Mouse (Mus musculus) hindbrain, embryonic 13.5 days (tissue): ENCODE measurements around the gene Olfr1185-ps1. TPM values are rescaled to one million over a fixed set of nuclear protein-coding genes. Genes with fewer than 3 reads are reported as not detected.
"Not testable (repeated sequence)": the region's sequence is repeated elsewhere in the genome, so short reads cannot be mapped to it uniquely, and the experiment has no call there.

Source experiments
- ATAC-seq: fragments of 200-750 bp; cut with Nextera tagmentation; 2 replicates; pipeline ENCODE4 v1.8.0; 2017; ENCODE audit warnings: moderate TSS enrichment; ENCODE audit not compliant: low FRiP score
- H3K27ac ChIP-seq: fragments of 300-500 bp; sonication (generic); 2 replicates; pipeline ENCODE4 v1.5.1; 2015; ENCODE audit warnings: inconsistent platforms, mild to moderate bottlenecking, moderate library complexity
- H3K27me3 ChIP-seq: fragments of 300-500 bp; sonication (generic); 2 replicates; pipeline ENCODE4 v1.6.1; 2015; ENCODE audit warnings: mild to moderate bottlenecking, inconsistent platforms
- H3K36me3 ChIP-seq: fragments of 300-500 bp; sonication (generic); 2 replicates; pipeline ENCODE4 v1.6.1; 2015; ENCODE audit warnings: mild to moderate bottlenecking, inconsistent platforms
- H3K4me1 ChIP-seq: fragments of 300-500 bp; sonication (generic); replicated peaks from 2 replicates; pipeline ENCODE4 v1.6.1; 2015; ENCODE audit warnings: inconsistent platforms
- H3K4me2 ChIP-seq: fragments of 300-500 bp; sonication (generic); 2 replicates; pipeline ENCODE4 v1.6.1; 2015; ENCODE audit warnings: inconsistent platforms, mild to moderate bottlenecking, moderate library complexity
- H3K4me3 ChIP-seq: fragments of 300-500 bp; sonication (generic); 2 replicates; pipeline ENCODE4 v1.5.1; 2015; ENCODE audit warnings: mild to moderate bottlenecking, inconsistent platforms
- H3K9ac ChIP-seq: fragments of 300-500 bp; sonication (generic); 2 replicates; pipeline ENCODE4 v1.6.1; 2015; ENCODE audit warnings: mild to moderate bottlenecking, inconsistent platforms
- H3K9me3 ChIP-seq: fragments of 300-500 bp; sonication (generic); 2 replicates; pipeline ENCODE4 v1.6.1; 2016; ENCODE audit warnings: inconsistent platforms
- WGBS: fragments of 180-500 bp; shearing (Covaris S2); methylation state at CpG from one replicate; pipeline ENCODE4 v1.1.7; 2015; 5-methylcytosine and 5-hydroxymethylcytosine counted together
- polyA plus RNA-seq: library from polyadenylated mRNA; unstranded; fragments of >200 nt; fragmentation: Nextera tagmentation; extraction: Ambion mirVana; gene quantifications from 2 replicates; pipeline ENCODE4 v1.2.1, GENCODE M21; 2015

Olfr1185-ps1 gene
- polyA plus RNA-seq = not detected in 2 replicates

GRCm38 (mm10) chr2:88493020-88493419 is at the start of gene Olfr1185-ps1:
Olfr1185-ps1 (plus strand) TSS chr2:88493320.
- Histone ChIP-seq H3K27ac (no peak within 1 kb of the TSS), H3K4me2 (no peak within 1 kb of the TSS), H3K27me3 (no peaks in the 10 kb centered on the region), H3K36me3 (no peaks in the 10 kb centered on the region), H3K4me3 (no peak within 1 kb of the TSS), H3K4me1 (no peaks in the 10 kb centered on the region), H3K9ac (no peak within 1 kb of the TSS), H3K9me3 (no peaks in the 10 kb centered on the region)
- WGBS = 72% methylated on average over 2 of the region's 2 CpGs
- no peak for ATAC-seq

GRCm38 (mm10) chr2:88449031-88449430 is 44.1 kb upstream of the Olfr1185-ps1 start, which contains the start of gene Gm13757:
Gm13757 (minus strand) TSS chr2:88449131.
- H3K4me1 ChIP-seq = no peaks in the 10 kb centered on the region
- ATAC-seq = no peak
- no peaks in the 10 kb centered on the region for H3K9me3 ChIP-seq
- no peaks in the 10 kb centered on the region for H3K27me3 ChIP-seq
- no peak within 1 kb of the TSS for H3K4me3 ChIP-seq
- H3K4me2 ChIP-seq = no peak within 1 kb of the TSS
- 95% methylated on average over 1 of the region's 1 CpGs for WGBS
- H3K9ac ChIP-seq = no peak within 1 kb of the TSS
- H3K36me3 ChIP-seq = no peaks in the 10 kb centered on the region
- no peak within 1 kb of the TSS for H3K27ac ChIP-seq

GRCm38 (mm10) chr2:88454567-88454966 is 38.6 kb upstream of the Olfr1185-ps1 start, which contains the start of gene Olfr1183:
Olfr1183 (plus strand) TSS chr2:88454867.
- H3K36me3 ChIP-seq, ATAC-seq, H3K9ac ChIP-seq, H3K27ac ChIP-seq, H3K9me3 ChIP-seq, H3K4me3 ChIP-seq, H3K27me3 ChIP-seq, H3K4me2 ChIP-seq, H3K4me1 ChIP-seq: not testable (repeated sequence)
- 90% methylated on average over 1 of the region's 1 CpGs for WGBS

- H3K4me2 ChIP-seq = no peak within 1 kb of the TSS
- no peaks in the 10 kb centered on the region for H3K9me3 ChIP-seq
- no peak within 1 kb of the TSS for H3K9ac ChIP-seq
- H3K27me3 ChIP-seq = no peaks in the 10 kb centered on the region
- H3K4me1 ChIP-seq = no peaks in the 10 kb centered on the region
- H3K36me3 ChIP-seq = no peaks in the 10 kb centered on the region
- no peak within 1 kb of the TSS for H3K4me3 ChIP-seq
- H3K27ac ChIP-seq = no peak within 1 kb of the TSS
- WGBS = 90% methylated on average over 2 of the region's 2 CpGs
- ATAC-seq = no peak
Measured at GRCm38 (mm10) chr2:88483298-88483697, 9.8 kb upstream of the Olfr1185-ps1 start, which contains the start of gene Olfr1184. Olfr1184 (plus strand) TSS chr2:88483598.

- 88% methylated on average over 2 of the region's 2 CpGs for WGBS
- no peak within 1 kb of the TSS for H3K9ac ChIP-seq
- no peaks in the 10 kb centered on the region for H3K27me3 ChIP-seq
- H3K4me3 ChIP-seq = no peak within 1 kb of the TSS
- H3K4me2 ChIP-seq = no peak within 1 kb of the TSS
- H3K36me3 ChIP-seq = no peaks in the 10 kb centered on the region
- no peaks in the 10 kb centered on the region for H3K9me3 ChIP-seq
- no peak for ATAC-seq
- no peaks in the 10 kb centered on the region for H3K4me1 ChIP-seq
- no peak within 1 kb of the TSS for H3K27ac ChIP-seq
Measured at GRCm38 (mm10) chr2:88518251-88518650, 25.1 kb downstream of the Olfr1185-ps1 start, which contains the start of gene Olfr1186. Olfr1186 (plus strand) TSS chr2:88518551.

- Histone ChIP-seq H3K36me3 (no peaks in the 10 kb centered on the region), H3K27ac (no peak overlapping the region), H3K9ac (no peak overlapping the region), H3K27me3 (no peaks in the 10 kb centered on the region), H3K4me2 (no peak overlapping the region), H3K9me3 (no peaks in the 10 kb centered on the region), H3K4me1 (no peaks in the 10 kb centered on the region), H3K4me3 (no peak overlapping the region)
- WGBS = 79% methylated on average over 3 of the region's 3 CpGs
- ATAC-seq = no peak
Measured at GRCm38 (mm10) chr2:88525720-88526119, 32.6 kb downstream of the Olfr1185-ps1 start.

Other genes with a start within 250 kb of the Olfr1185-ps1 start
- not detected in 2 replicates for gene Olfr1173, start 213.4 kb upstream of the Olfr1185-ps1 start, polyA plus RNA-seq
- not detected in 2 replicates for gene Olfr1174-ps, start 178.2 kb upstream of the Olfr1185-ps1 start, polyA plus RNA-seq
- gene Olfr1175-ps, start 166.1 kb upstream of the Olfr1185-ps1 start, polyA plus RNA-seq = not detected in 2 replicates
- not detected in 2 replicates for gene Olfr1176, start 156.6 kb upstream of the Olfr1185-ps1 start, polyA plus RNA-seq
- not detected in 2 replicates for gene Olfr1177-ps, start 146.8 kb upstream of the Olfr1185-ps1 start, polyA plus RNA-seq
- not detected in 2 replicates for gene Olfr1178, start 106.3 kb upstream of the Olfr1185-ps1 start, polyA plus RNA-seq
- not detected in 2 replicates for gene Olfr1179, start 86.9 kb upstream of the Olfr1185-ps1 start, polyA plus RNA-seq
- gene Olfr1180, start 74.2 kb upstream of the Olfr1185-ps1 start, polyA plus RNA-seq = not detected in 2 replicates
- not detected in 2 replicates for gene Olfr1181, start 67.1 kb upstream of the Olfr1185-ps1 start, polyA plus RNA-seq
- gene Gm13757, start 44.2 kb upstream of the Olfr1185-ps1 start, polyA plus RNA-seq = not detected in 2 replicates
- gene Olfr1183, start 38.5 kb upstream of the Olfr1185-ps1 start, polyA plus RNA-seq = not detected in 2 replicates
- not detected in 2 replicates for gene Olfr1184, start 9.7 kb upstream of the Olfr1185-ps1 start, polyA plus RNA-seq
- gene Olfr1186, start 25.2 kb downstream of the Olfr1185-ps1 start, polyA plus RNA-seq = not detected in 2 replicates
- not detected in 2 replicates for gene Olfr1188, start 63.6 kb downstream of the Olfr1185-ps1 start, polyA plus RNA-seq
- gene Olfr1189, start 93.1 kb downstream of the Olfr1185-ps1 start, polyA plus RNA-seq = not detected in 2 replicates
- not detected in 2 replicates for gene Olfr1191-ps1, start 147.2 kb downstream of the Olfr1185-ps1 start, polyA plus RNA-seq
- gene Olfr1192-ps1, start 155.2 kb downstream of the Olfr1185-ps1 start, polyA plus RNA-seq = not detected in 2 replicates
- gene Olfr1193, start 182.3 kb downstream of the Olfr1185-ps1 start, polyA plus RNA-seq = not detected in 2 replicates
- not detected in 2 replicates for gene Olfr1195, start 195.9 kb downstream of the Olfr1185-ps1 start, polyA plus RNA-seq
- gene Olfr1196, start 211.3 kb downstream of the Olfr1185-ps1 start, polyA plus RNA-seq = not detected in 2 replicates
- not detected in 2 replicates for gene Olfr1197, start 239.0 kb downstream of the Olfr1185-ps1 start, polyA plus RNA-seq